Mouse (Mus musculus) heart, adult 8-10 months (tissue): ENCODE results near the gene Lin7b. TPM values are rescaled to one million over a fixed set of nuclear protein-coding genes. Genes with fewer than 3 reads are reported as not detected.
A peak's percentile ranks its signal among the peaks of the same experiment; 100 is the strongest.
"Not testable (repeated sequence)": the region's sequence is repeated elsewhere in the genome, so short reads cannot be mapped to it uniquely, and the experiment has no call there.

Source experiments
- DNase-seq: peaks from one replicate; pipeline ENCODE4 v3.0.0; 2022; ENCODE audit warnings: low spot score
- total RNA-seq, 4 experiments: library from RNA; stranded (reverse); gene quantifications; 2 replicates each; pipeline ENCODE4 v1.2.4; 2022

The Lin7b gene
- 1 to 10 TPM; 1.0 to 1.5 (median 1.3) TPM for total RNA-seq

DNA sequence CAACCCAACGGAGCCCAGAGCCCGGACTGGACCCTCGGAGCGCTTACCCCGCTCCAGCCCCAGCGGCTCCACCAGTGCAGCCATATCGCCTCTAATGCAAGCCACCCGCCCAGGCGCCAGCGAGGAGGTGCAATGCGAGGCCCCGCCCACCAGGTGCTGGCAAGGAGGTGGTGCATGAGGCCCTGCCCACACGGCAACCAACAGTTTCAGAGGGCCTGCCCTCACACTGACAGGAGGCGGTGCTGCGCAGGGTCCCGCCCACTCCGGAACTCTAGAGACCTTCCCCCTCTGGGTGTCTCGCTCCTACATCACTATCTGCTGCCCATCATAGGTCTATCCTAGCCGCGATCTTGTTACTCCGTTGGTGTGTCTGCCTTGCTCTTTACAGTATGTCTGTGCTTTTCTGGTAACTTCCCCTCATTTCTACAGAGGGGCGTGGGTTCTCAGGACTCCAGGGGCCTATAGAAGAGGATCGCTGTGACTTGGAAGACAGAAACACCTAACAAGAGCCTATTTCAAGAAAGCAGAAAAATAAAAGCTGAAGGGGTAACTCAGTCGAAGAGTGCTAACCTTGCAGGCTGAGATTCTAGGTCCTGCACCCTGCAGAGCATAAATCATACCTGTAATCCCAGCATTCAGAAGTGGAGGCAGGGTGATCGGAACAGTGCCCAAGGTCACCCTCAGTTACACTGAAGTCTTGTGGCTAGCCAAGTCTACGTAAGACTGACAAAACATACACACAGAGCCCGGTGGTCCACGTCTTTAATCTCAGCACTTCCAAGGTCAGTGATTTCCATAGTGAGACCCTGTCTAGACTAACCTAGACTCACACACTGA lies at the start of gene Lin7b:
Lin7b (minus strand) TSS at position 109 of the 837 bp plus-strand sequence.
- DNase-seq: peak; percentile 67

DNA sequence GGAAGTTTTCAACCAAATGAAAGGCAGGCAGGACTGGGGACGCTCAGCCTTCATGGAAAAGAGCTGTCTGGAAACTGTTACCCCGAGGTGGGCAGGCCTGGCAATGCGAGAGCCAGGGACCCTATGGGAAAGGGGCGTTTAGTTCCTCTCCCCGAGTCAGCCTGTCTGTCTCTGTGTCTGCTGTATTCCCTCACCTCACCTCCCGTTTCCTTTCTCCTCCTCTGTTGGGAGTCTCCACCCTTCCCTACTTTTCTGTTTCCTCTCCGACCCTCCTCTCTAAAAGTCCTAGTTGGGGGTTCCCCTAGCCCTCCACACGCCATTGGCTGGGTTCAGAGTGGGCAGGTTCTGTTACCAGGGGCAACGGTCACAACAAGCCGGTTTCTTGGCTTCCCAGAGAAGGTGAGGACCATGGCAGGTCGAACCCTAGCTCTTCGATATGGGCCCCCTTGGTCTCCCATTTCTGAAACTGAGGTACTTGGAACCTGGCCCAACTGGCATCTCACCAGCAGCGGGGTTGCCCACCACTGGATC lies 47.6 kb upstream of the Lin7b start:
- DNase-seq: no peak

DNA sequence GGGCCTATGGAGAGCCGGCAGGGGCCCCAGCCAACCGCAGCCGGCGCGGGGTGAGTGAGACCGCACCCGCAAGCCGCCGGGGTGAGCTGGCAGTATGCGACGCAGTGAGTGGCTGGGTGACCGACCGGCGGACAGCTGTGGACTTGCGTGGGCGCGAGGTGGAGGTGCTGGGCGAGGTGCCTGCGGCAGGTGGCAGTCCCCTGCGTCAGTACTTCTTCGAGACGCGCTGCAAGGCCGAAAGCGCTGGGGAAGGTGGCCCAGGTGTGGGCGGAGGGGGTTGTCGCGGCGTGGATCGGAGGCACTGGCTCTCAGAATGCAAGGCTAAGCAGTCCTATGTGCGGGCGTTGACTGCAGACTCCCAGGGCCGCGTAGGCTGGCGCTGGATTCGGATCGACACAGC lies 45.3 kb upstream of the Lin7b start:
- no peak for DNase-seq

DNA sequence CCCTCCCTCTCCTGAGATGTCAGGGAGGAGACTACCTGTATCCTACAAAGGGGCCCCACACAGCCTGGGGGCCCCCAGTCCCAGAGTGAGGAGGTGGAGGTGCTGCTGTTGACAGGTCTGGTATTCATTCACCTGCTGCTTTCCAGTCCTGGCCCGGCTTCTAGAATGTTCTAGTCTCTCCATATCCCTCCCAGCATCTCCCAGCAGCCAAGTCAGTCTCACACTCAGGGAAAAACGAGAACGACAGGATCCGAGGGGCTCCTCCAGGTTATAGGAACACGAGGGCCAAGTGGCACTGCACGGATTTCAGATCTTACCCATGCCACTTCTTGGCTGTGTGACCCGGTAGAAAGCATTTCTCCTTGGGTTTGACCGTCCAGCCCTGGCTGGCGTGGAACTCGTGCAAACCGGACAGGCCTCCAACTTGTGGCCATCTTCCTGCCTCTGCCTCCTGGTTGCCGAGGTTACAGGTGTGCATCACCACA lies 44.4 kb upstream of the Lin7b start:
- DNase-seq: no peak

DNA sequence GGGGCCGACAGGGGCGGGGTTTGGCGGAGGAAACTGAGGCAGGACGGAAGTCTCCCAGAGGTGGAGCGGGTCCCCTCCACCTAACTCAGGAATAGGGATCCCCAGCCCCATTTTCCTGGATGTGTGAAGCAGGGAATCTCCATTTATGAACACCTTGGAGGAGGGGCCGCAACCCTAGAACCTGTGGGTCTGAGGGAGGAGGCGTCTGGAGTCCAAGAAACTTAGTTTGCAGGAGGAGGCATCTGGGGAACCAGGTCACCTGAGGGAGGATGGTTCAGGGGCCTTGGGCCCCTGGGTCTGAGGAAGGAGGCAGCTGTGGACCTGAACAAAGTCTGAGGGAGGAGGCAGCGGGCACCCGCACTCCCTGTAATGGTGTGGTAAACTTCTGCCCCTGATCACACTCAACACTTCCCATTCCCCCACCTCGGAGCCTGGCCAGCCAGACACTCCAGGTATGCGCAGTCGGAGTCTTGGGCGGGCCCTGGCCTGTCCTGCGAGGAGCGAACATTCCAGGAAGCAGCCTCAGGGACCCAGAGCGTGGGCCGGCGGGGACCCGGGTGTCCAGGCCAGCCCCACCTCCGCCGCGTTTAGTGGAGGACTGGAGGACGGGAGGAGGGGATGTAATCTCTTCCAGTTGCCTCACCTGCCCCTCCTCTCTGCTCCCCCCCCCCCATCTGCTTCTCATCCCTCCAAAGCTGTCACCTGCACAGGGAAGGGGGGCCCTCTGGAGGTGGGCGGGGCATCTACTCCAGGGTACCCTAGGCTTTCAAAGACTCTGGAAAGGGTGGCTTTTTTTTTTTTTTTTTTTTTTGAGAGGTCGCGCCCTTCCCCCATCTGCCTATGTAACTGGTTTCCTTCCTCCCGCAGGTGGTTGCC lies 43.7 kb upstream of the Lin7b start:
- no peak for DNase-seq

DNA sequence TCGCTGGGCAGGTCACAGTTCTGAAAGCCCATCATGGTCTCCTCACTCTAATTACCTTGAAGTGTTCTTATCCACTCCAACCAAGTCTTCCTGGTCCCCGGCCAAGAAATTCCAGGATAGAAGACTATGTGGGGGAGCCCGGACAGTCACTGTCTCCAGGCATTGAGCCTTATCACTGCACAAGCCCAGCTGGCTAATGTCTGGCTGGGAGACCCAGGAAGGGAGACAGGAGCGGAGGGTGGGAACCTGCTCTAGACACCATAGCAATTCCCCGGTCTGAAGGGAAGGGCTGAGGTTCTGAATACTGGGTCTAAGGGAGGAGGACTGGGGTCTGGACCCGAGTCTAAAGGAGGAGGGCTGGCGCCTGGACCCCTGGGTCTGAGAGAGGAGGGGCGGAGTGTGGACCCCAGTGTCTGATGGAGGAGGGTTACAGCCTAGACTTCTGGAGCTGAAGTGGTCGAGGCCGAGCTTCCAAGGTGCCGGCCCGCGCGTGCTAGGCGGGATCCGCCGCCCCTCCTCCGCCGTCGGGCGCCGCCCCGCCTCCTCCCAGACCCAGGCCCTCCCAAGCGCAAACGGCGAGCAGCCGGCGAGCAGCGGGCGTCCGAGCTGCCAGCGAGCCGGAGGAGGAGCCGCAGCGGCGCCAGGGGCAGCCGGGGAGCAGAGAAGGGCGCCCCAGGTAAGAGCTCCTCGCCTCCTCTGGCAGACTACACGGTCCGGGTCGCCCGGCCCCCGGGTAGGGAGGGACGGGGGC lies 42.9 kb upstream of the Lin7b start, which contains the start of gene Ntf5:
Ntf5 (plus strand) TSS at position 583 of the 751 bp plus-strand sequence.
- DNase-seq: no peak

DNA sequence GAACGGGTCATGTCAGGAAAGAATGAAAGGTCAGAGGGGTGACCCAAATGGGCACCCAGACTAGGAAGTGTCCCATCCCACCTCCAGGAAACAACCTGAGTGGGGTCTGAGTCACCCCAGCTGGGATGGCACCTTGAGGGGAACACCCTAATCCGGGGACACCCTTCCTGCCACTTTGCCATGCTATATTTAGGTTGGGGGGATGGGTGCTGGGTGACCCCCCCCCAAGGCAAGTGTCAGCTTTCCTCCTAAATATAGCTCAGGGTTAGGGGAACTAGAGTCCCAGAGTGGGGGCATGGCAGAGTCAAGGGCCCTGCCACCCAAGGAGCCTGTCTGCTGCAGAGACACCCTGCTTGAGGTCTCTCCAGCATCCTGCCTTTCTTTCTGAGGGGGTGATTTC lies 42.0 kb upstream of the Lin7b start:
- DNase-seq: no peak

DNA sequence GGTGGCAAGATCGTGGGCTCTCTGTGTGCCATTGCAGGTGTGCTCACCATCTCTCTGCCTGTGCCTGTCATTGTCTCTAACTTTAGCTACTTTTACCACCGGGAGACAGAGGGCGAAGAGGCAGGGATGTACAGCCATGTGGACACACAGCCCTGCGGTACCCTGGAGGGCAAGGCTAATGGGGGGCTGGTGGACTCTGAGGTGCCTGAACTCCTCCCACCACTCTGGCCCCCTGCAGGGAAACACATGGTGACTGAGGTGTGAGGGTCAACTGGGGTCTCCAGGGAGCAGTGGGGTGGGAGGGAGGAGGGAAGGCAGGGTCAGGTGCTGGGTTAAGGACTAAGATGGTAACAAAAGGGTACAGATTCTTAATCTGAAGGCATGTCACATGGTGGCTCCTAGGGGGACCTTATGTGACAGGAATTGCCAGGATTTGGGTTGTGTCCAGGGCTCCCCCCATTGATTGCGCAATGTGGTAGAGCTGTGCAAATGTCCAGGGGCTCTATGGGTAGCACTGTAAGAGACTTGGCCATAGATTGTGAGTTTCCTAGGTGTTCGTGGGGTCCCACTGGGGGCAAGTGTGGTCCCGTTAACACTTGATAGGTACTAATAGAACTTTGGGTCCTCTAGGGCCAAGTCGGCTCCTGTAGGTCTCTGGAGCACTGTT lies 39.2 kb upstream of the Lin7b start:
- no peak for DNase-seq

DNA sequence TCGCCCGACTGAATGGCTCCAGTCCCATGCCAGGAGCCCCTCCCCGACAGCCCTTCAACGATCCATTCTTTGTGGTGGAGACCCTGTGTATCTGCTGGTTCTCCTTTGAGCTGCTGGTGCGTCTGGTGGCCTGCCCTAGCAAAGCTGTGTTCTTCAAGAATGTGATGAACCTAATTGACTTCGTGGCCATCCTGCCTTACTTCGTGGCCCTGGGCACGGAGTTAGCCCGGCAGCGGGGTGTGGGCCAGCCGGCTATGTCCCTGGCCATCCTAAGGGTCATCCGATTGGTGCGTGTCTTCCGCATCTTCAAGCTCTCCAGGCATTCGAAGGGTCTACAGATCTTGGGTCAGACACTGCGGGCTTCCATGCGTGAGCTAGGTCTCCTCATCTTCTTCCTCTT lies 38.6 kb upstream of the Lin7b start:
- DNase-seq: no peak

DNA sequence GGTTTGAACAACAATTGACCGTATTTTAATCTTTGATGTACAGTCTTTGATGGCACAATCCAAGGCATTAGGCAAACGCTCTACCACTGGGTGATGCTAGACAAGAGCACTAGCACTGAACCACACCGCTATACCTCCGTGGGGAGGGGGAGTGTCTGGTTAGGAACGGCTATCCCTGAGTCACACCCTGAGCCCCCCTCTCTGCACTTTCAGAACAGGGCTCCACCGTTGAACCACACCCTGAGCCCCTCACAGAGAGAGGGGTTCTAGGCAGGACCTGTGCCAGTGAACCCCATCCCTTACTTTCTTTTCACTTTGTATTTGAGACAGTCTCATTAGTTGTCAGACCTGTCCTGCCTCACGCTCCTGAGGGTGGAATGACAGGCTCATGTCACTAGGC lies 38.0 kb upstream of the Lin7b start:
- no peak for DNase-seq

DNA sequence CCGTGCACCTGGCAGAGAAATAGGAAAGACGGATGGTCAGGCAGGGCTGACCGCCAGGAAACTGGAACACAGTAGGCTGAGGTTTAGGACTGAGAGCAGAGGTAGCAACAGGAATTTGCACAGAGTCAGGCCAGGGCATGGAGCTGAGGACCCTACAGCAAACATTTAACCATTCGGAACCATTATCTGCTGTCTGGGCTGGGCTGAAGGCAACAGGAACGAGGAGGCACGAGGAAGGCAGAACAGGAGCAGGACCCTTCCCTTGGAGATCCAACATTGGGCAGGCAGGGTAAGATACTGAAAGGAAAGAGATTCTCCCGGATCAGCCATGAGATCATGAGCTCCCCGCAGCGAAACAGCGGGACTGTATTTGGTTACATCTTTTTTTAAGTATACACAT lies 37.5 kb upstream of the Lin7b start:
- no peak for DNase-seq

DNA sequence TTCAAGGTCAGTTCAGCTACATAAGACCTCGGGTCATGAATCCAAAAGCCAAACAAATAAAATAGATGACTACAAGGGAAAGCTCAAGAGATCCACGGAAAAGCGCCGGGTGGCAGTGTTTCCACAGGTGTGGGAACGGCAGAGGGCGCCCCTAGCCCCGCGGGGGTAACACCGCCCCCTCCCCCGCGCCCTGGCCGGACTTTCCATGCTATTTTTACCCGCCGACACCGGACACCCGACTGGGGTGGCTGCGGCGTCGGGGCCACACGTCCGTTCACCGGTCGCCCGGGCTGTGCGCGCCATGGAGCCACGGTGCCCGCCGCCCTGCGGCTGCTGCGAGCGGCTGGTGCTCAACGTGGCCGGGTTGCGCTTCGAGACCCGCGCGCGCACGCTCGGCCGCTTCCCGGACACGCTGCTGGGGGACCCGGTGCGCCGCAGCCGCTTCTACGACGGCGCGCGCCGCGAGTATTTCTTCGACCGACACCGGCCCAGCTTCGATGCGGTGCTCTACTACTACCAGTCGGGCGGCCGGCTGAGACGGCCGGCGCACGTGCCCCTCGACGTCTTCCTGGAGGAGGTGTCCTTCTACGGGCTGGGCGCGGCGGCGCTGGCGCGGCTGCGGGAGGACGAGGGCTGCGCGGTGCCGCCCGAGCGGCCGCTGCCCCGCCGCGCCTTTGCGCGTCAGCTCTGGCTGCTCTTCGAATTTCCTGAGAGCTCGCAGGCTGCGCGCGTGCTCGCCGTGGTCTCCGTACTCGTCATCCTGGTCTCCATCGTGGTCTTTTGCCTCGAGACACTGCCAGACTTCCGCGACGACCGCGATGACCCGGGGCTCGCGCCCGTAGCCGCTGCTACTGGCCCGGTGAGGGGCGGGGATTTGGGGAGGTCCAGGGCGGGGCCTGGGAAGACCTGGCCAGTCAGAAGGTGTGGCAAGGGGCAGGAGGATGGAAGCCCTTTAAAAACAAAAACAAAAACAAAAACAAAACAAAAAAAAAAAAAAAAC lies 36.1 kb upstream of the Lin7b start:
- peak; percentile 41 for DNase-seq

DNA sequence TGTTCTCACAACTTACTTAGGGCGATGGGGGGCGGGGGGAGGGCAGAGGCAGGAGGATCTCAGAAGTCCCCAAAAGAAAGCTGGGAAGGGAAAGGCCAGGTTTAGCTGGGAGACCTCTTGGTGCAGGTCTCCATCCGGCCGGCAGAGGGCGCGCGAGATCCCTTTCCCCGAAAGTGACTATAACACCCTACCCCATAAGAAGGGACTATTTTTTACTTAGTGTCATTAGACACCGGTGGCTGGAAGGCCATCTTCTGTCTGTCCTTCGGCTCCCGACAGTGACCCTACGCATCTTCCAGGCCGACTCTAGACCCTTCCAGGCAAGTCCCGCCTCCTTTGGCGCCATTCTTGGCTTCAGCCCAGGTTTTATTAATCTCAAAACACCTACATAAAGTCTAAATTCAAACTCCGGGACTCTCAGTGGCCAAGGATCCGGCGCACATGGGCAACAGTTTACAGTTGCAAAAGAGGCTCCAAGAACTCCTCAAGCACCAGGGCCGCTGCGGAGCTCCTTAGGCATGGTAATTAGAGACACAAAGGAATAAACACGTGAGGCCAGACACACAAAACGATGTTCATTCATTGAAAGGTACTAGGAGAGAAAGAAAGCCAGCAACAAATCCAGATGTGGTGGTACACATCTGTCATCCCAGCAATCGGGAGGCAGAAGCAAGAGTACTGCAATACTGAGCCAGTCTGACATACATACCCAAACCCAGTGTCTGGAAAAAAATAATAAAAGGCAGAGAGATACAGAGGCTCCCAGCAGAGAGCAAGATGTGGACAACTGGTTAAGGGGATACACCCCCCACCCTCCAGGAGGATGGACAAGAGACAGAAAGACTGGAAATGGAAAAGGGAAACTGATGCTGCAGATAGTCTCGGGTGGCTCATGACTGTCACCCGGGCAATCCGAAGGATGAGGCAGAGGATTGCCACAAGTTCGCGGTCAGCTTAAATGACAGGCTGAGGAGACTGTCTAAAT lies 35.0 kb upstream of the Lin7b start, which contains the start of gene Kcna7:
Kcna7 (plus strand) TSS at position 563 of the 985 bp plus-strand sequence.
- DNase-seq: peak; percentile 77

DNA sequence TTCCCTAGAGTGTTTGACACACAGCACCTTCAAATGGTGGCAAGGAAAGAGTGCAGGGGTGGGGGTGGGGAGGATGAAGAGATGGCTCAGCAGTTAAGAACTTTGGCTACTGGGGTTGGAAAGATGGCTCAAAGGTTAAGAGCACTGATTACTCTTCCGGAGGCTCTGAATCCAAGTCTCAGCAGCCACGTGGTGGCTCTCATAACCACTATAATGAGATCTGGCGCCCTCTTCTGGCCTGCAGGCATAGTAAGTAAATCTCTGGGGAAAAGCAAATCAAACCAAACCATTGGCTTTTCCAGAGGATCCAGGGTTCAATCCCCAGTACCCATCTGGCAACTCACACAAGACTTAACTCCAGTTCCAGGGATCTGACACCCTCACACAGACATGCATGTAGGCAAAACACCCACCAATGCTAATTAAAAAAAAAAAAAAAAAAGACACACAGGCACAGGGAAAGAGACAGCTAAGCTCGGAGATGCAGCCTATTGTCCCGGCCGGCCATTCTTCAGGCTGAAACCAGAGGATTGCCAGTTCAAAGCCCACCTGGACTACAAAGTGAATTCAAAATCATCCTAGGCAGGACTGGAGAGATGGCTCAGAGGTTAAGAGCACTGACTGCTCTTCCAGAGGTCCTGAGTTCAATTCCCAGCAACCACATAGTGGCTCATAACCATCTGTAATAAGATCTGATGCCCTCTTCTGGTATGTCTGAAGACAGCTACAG lies 33.3 kb upstream of the Lin7b start:
- peak; percentile 28 for DNase-seq

DNA sequence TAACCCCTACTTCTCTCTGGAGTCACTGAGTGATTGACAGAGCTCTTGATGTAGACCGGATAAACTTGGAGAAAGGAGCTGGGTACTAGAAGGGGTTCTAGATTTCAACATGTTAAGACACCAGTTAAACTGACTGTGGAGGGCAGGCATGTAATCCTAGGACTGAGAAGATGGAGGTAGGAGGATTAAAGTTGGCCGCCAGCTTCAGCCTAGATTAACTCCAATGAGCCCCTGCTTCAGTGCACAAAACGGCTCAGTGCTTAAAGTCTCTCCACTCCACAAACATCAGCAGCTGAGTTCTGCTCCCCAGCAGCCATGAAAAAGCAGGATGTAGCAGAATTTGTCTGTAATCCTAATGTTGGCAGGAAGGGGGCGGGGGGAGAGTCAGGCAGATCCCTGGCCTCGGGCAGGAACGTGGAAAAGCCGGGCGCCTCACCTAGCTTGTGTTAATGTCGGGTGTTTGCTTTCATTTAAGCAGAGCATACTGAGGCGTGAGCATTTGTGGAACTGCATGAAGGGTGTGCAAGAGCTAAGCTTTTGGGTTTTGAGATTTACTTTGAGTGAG lies 31.2 kb upstream of the Lin7b start:
- DNase-seq: no peak

DNA sequence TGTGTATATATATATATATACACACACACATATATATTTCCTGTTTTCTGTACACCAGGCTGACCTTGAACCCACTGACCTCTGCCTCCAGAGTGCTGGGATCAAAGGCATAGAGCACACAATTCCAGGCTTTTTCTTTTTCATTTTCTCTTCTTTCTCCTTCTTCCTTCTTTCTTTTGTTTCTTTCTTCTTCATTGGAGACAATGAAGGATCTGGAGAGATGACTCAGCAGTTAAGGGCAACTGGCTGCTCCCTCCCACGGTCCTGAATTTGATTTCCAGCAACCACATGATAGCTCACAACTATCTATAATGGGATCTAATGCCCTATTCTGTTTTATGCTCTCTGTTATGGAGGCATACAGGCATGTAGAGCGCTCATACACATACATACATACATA lies 26.4 kb upstream of the Lin7b start:
- no peak for DNase-seq

DNA sequence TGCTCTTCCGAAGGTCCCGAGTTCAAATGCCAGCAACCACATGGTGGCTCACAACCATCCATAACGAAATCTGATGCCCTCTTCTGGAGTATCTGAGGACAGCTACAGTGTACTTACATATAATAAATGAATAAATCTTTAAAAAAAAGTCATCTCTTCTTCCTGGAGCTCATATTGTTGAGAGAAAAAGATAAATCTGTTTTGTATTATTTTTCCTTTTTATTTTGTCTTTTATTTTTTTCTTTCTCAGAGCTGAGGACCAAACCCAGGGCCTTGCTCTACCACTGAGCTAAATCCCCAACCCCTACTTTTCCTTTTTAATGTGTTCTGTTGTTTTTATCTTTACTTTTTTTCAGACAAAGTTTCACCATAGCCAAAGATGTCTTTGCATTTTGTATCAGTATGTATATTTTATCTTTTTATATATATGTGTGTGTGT lies 26.0 kb upstream of the Lin7b start:
- not testable (repeated sequence) for DNase-seq
